Mouse (Mus musculus): ENCODE data around the gene Rap1gap. TPM values are rescaled to one million over a fixed set of nuclear protein-coding genes. Genes with fewer than 3 reads are reported as not detected.
A peak's percentile ranks its signal among the peaks of the same experiment; 100 is the strongest.

Rap1gap gene
- total RNA-seq, 2 experiments from 2014 or later: 6.9 to 14.3 TPM

DNA sequence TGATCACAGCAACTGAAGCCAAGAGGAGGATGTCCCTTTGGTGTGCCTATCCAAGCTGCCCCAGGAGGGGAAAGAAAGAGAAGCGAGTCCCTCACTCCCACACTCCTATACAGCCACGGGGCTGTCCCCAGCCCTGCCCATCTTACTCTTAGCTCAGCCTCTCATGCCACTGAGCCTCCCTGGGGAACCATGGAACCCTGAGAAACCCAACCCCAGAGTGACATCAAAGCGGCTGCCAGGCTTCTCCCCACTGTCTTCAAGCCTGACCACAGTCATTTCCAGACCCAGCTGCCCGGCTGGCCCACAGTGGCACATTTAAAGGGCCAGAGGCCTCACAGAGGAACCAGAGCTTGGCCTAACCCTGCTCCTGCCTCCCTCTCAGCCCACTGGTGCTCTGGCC, 84.2 kb downstream of the Rap1gap start:
- no peak for DNase-seq

DNA sequence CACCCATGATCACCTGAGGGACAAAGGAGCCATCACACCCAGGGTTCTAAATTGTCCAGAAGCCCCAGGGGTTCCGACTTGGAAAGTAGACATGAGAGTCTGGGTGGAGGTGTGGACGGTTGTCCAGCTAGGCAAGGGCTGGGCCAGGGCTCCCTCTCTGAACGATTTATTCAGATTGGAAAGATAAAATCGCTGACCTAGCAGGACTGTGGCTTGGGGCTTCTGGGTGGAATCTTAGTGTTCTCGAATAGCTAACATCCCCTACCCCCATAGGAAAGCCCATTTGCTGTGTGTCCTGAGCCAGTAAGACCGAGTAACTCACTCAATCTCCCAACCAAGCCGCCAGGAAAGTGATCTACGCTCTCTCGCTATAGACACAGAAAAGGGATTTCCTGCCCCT, 85.2 kb downstream of the Rap1gap start:
- DNase-seq: no peak

- DNase-seq: peak; percentile 55
These were observed 85.6 kb downstream of the Rap1gap start for GRCm38 (mm10) chr4:137750121-137750520.

GRCm38 (mm10) chr4:137751310-137751709, 86.8 kb downstream of the Rap1gap start:
- DNase-seq: no peak

- peak; percentile 68 for DNase-seq
These were observed 87.2 kb downstream of the Rap1gap start for GRCm38 (mm10) chr4:137751717-137752116.

- no peak for DNase-seq
These were observed 87.9 kb downstream of the Rap1gap start for GRCm38 (mm10) chr4:137752471-137752870.

- DNase-seq: no peak
These were observed 88.7 kb downstream of the Rap1gap start for GRCm38 (mm10) chr4:137753199-137753598.

DNA sequence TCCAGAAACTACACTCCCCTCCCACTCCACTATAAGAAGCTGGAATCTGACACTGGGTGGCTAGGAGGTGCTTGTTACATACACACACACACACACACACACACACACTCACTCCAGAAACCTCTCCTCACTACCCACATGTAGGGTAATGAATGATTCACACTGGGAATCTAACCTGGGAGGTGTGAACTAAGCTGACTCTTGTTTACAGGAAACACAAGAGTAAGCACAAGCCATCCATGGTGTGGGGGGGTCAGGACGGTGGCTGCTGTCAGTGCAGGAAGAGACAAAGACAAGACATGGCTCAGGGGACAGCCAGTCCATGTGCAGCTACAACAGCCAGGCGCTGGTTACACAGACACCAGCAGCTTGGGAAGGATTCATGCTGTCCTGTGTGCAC, 89.9 kb downstream of the Rap1gap start:
- no peak for DNase-seq

DNA sequence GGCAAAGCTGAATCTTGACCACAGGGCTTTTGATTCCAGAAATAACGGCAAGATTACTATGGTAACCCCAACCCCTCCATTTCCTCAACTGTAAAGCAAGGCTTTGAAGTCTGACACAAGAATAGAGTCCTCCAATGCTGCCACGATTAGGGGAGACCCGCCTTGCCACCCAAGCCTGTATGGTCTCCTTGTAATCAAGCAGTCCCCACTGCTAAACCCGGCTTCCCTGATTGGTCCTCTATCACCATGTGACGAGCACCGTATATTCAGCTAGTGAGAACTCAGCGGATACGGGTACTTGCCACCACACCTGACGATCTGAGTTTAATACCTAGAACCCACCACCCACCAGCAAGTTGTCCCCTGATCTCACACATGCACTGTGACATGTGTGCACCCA, 98.4 kb downstream of the Rap1gap start:
- DNase-seq: no peak

DNA sequence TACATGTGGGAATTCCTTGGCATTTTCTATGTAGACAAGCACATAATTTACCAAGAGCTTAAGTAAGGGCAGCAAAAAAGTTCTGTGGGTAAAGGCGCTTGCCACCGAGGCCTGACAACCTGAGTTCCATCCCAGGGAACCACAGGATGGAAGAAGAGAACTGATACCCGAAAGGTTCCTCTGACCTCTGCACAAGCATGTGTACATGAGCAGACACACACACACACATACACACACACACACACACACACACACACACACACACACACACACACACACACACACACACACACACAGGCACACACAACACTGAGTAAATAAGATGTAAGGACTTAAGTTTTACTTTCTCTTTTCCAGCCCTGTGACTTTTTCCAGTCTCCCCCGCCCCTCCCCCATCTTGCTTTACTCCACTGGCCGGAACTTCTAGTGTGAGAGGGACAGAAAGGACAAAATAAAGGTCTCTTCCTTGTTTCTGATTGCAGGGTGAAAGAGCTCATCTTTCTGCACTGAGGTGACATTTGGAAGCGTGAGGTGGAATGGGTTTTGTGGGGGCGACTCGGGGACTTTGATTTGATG, 99.5 kb downstream of the Rap1gap start:
- no peak for DNase-seq

- no peak for DNase-seq
These were observed 100.1 kb downstream of the Rap1gap start for GRCm38 (mm10) chr4:137764621-137765020.

GRCm38 (mm10) chr4:137765554-137765971, 101.0 kb downstream of the Rap1gap start:
- DNase-seq: no peak

GRCm38 (mm10) chr4:137766365-137766764, 101.8 kb downstream of the Rap1gap start:
- no peak for DNase-seq

GRCm38 (mm10) chr4:137768381-137768780, 103.9 kb downstream of the Rap1gap start:
- DNase-seq: no peak

DNA sequence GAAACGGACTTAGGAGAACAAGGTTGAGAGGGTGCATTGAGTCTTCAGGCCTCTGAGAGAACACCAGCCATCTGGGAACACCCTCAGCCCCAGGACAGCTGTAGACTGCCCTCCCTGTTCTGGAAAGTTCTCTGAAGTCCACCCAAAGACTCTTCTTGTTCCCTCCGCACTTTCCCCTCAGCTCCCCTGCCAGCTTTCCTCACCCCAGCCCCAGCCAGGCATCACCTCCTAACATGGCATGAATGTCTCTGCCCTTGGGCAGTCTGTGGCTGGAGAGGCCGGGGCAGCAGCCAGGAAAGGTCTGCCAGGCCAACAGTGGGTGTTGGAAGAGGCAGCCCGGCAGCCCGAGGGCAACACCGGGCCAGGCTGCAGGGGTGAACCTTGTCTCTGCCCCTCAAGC, 104.3 kb downstream of the Rap1gap start:
- DNase-seq: peak; percentile 49

GRCm38 (mm10) chr4:137769635-137770034, 105.1 kb downstream of the Rap1gap start:
- DNase-seq: peak; percentile 59

DNA sequence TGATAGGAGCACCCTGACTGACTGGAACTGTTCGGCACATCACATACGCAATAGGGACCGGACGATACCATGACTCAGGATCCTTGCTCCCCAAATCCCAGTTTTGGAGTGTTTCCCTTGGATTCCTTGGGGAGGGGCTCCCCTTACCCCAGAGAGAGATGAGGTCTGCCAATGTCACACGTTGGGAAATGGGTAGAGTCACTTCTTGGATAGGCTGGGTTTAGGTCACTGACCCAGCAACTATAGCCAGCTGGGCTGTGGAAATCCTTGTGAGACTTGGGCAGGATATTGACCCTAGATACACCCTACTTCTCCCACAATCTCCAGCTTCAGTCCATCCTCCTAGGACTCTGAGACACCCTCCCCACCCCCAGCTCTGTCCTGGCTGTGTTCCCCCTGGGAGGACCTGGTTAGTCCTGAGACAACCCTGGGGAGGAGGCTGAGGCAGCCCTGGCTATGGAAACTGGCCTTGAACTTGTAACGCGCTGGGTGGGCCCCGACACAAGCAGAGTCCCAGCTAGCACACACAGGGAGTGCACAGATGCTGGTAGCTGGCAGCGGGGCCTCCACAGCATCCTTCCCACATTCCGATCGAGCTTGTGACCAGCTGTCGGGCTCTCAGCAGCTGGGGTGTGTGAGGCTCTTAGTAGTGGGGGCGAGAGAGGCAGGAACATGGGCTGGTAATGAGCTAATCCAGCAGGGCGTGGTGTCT, 106.5 kb downstream of the Rap1gap start:
- peak; percentile 62 for DNase-seq

DNA sequence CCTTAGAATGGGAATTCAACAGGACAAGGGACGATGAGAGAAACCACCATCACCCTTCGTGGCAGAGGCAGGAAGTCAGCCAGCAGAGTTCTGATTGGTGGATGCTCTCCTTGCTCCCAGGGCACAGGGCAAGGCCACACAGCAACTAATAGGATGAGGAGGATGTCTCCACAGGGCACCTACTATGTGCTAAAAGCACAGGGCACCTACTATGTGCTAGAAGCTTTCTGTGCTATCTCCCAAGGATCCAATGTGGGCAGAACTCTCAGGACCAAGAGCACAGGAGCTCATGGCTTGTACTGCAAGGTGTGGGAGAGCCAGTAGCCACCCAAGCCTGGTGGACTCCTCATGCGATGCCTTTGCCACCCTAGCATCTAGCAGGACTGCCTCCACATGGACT, 107.2 kb downstream of the Rap1gap start:
- DNase-seq: no peak

DNA sequence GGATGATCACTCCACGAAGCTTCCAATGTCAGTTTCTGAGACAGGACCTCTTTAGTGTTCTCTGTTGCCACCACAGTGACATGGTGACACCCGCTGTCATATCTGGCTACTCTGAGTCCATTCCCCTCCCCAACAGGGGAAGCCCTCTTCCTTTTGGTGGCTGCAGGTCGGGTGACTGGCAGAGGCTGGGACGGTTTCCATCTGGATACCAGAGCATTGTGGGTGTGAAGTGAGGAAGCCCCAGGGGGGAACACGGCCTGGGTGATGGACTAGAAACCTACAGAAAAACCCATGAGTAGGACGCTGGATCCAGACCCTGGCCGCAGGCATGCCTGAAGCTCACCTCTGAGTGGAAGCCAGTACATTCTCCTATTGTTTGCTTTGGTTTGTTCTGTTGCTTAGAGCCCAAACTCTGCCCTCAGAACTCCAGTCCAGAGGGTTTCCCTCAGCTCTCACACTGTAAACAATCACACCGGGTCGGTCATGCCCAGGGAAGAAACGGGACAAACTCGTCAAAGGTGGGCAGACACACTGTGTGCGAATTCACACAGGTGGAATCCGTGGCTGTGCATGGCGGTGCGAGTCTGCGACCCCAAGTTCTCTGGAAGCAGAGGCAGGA, 108.0 kb downstream of the Rap1gap start:
- no peak for DNase-seq

GRCm38 (mm10) chr4:137773369-137773899, 108.9 kb downstream of the Rap1gap start:
- no peak for DNase-seq

GRCm38 (mm10) chr4:137774013-137774412, 109.5 kb downstream of the Rap1gap start:
- DNase-seq: no peak

GRCm38 (mm10) chr4:137774505-137774904, 110.0 kb downstream of the Rap1gap start:
- no peak for DNase-seq

DNA sequence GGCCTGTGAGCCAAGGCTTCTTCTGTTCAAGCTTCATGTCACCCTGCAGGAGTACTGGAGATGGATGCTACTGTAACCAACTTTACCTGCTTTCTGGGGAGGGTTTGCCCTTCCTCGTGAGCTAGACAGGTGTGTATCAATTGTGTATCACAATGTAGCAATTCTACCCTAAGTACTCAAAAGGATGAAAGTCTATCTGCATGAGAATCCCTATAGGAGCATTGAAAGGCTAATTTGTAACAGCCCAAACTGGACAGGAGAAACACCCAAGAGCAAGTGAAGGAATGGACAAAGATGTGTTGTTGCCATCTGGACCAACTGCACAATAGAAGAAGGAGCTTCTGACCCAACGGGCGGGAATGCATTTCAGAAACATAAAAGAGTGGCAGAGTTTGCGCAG, 113.3 kb downstream of the Rap1gap start:
- no peak for DNase-seq
